Mouse (Mus musculus) neural tube, embryonic 13.5 days (tissue): ENCODE results near the gene Dusp5. TPM values are rescaled to one million over a fixed set of nuclear protein-coding genes. Genes with fewer than 3 reads are reported as not detected.

Source experiments
- ATAC-seq: fragments of 200-750 bp; cut with Nextera tagmentation; 2 replicates; pipeline ENCODE4 v1.8.0; 2017; ENCODE audit warnings: low read depth, mild to moderate bottlenecking, moderate TSS enrichment, moderate library complexity
- H3K27ac ChIP-seq: fragments of 300-500 bp; sonication (generic); replicated peaks from 2 replicates; pipeline ENCODE4 v1.5.1; 2015; ENCODE audit warnings: moderate library complexity, mild to moderate bottlenecking, inconsistent platforms
- H3K27me3 ChIP-seq: fragments of 300-500 bp; sonication (generic); 2 replicates; pipeline ENCODE4 v1.6.1; 2015; ENCODE audit warnings: mild to moderate bottlenecking, inconsistent platforms
- H3K36me3 ChIP-seq: fragments of 300-500 bp; sonication (generic); 2 replicates; pipeline ENCODE4 v1.6.1; 2015; ENCODE audit warnings: mild to moderate bottlenecking, inconsistent platforms
- H3K4me1 ChIP-seq: fragments of 300-500 bp; sonication (generic); replicated peaks from 2 replicates; pipeline ENCODE4 v1.6.1; 2015; ENCODE audit warnings: inconsistent platforms
- H3K4me2 ChIP-seq: fragments of 300-500 bp; sonication (generic); 2 replicates; pipeline ENCODE4 v1.6.1; 2015; ENCODE audit warnings: inconsistent platforms, mild to moderate bottlenecking, moderate library complexity
- H3K4me3 ChIP-seq: fragments of 300-500 bp; sonication (generic); 2 replicates; pipeline ENCODE4 v1.5.1; 2015; ENCODE audit warnings: mild to moderate bottlenecking, inconsistent platforms
- H3K9ac ChIP-seq: fragments of 300-500 bp; sonication (generic); 2 replicates; pipeline ENCODE4 v1.6.1; 2015; ENCODE audit warnings: moderate library complexity, mild to moderate bottlenecking, inconsistent platforms
- H3K9me3 ChIP-seq: fragments of 300-500 bp; sonication (generic); 2 replicates; pipeline ENCODE4 v1.6.1; 2016; ENCODE audit warnings: inconsistent platforms
- WGBS: fragments of 180-500 bp; shearing (Covaris S2); methylation state at CpG from one replicate; pipeline ENCODE4 v1.1.7; 2015; 5-methylcytosine and 5-hydroxymethylcytosine counted together
- polyA plus RNA-seq: library from polyadenylated mRNA; unstranded; fragments of >200 nt; fragmentation: Nextera tagmentation; extraction: Ambion mirVana; gene quantifications from 2 replicates; pipeline ENCODE4 v1.2.1, GENCODE M21; 2015

Gene Dusp5
- polyA plus RNA-seq, 1 experiment from 2014 or later = 2.7 TPM

- H3K27me3 ChIP-seq = no peaks in the 10 kb centered on the region
- no peaks in the 10 kb centered on the region for H3K9me3 ChIP-seq
- WGBS = 60% methylated on average over 11 of the region's 11 CpGs
- no peaks in the 10 kb centered on the region for H3K36me3 ChIP-seq
- peaks cover 10% of the 10 kb centered on the region; the same call in 1 of the 2 replicates for H3K4me1 ChIP-seq
- no peak overlapping the region for H3K9ac ChIP-seq
- ATAC-seq = no peak
- no peak overlapping the region for H3K4me3 ChIP-seq
- no peak overlapping the region for H3K4me2 ChIP-seq
- H3K27ac ChIP-seq = no peak overlapping the region
Observed at GRCm38 (mm10) chr19:53521137-53521795, 7.6 kb upstream of the Dusp5 start.

- Histone ChIP-seq H3K27ac (no peak overlapping the region), H3K4me3 (no peak overlapping the region), H3K9me3 (no peaks in the 10 kb centered on the region), H3K4me1 (peaks cover 22% of the 10 kb centered on the region), H3K4me2 (no peak overlapping the region), H3K36me3 (no peaks in the 10 kb centered on the region), H3K9ac (no peak overlapping the region), H3K27me3 (peaks cover 37% of the 10 kb centered on the region)
- 22% methylated on average over 10 of the region's 10 CpGs for WGBS
- no peak for ATAC-seq
Observed at GRCm38 (mm10) chr19:53527480-53527879, 1.4 kb upstream of the Dusp5 start.

GRCm38 (mm10) chr19:53528131-53528621, 733 bp upstream of the Dusp5 start:
- Histone ChIP-seq H3K27me3 (peaks cover 37% of the 10 kb centered on the region), H3K4me1 (peaks cover 22% of the 10 kb centered on the region), H3K27ac (no peak overlapping the region), H3K9me3 (no peaks in the 10 kb centered on the region), H3K4me2 (peak overlapping the region; percentile 78), H3K36me3 (no peaks in the 10 kb centered on the region), H3K9ac (peak overlapping the region; percentile 74), H3K4me3 (peak overlapping the region; percentile 64)
- ATAC-seq = 0 out of 2 replicates have a peak, but pooled peaks have one; percentile 45
- WGBS = 2% methylated on average over 13 of the region's 13 CpGs

- peak overlapping the region; percentile 78 for H3K4me2 ChIP-seq
- no peak for ATAC-seq
- H3K27me3 ChIP-seq = peaks cover 37% of the 10 kb centered on the region
- WGBS = under 1% methylated on average over 36 of the region's 36 CpGs
- H3K9me3 ChIP-seq = no peaks in the 10 kb centered on the region
- H3K4me3 ChIP-seq = peak overlapping the region; percentile 64
- peaks cover 22% of the 10 kb centered on the region for H3K4me1 ChIP-seq
- no peaks in the 10 kb centered on the region for H3K36me3 ChIP-seq
- H3K9ac ChIP-seq = peak overlapping the region; percentile 74
- H3K27ac ChIP-seq = no peak overlapping the region
Observed at GRCm38 (mm10) chr19:53529455-53529704, 471 bp downstream of the Dusp5 start.

GRCm38 (mm10) chr19:53529705-53530562, 1.0 kb downstream of the Dusp5 start:
- H3K4me3 ChIP-seq = peak overlapping the region; percentile 64
- H3K4me2 ChIP-seq = peak overlapping the region; percentile 78
- H3K4me1 ChIP-seq = peaks cover 24% of the 10 kb centered on the region
- H3K36me3 ChIP-seq = no peaks in the 10 kb centered on the region
- H3K9ac ChIP-seq = peak overlapping the region; percentile 74
- peak; percentile 22 for ATAC-seq
- H3K27me3 ChIP-seq = peaks cover 37% of the 10 kb centered on the region
- WGBS = 3% methylated on average over 31 of the region's 31 CpGs
- H3K27ac ChIP-seq = no peak overlapping the region
- no peaks in the 10 kb centered on the region for H3K9me3 ChIP-seq

GRCm38 (mm10) chr19:53531416-53531815, 2.5 kb downstream of the Dusp5 start:
- WGBS = 42% methylated on average over 10 of the region's 10 CpGs
- H3K9ac ChIP-seq = no peak overlapping the region
- no peak overlapping the region for H3K4me3 ChIP-seq
- H3K36me3 ChIP-seq = no peaks in the 10 kb centered on the region
- H3K27me3 ChIP-seq = peaks cover 37% of the 10 kb centered on the region
- H3K27ac ChIP-seq = no peak overlapping the region
- H3K9me3 ChIP-seq = no peaks in the 10 kb centered on the region
- no peak overlapping the region for H3K4me2 ChIP-seq
- peaks cover 29% of the 10 kb centered on the region for H3K4me1 ChIP-seq
- ATAC-seq = no peak

GRCm38 (mm10) chr19:53532021-53532420, 3.1 kb downstream of the Dusp5 start:
- Histone ChIP-seq H3K36me3 (no peaks in the 10 kb centered on the region), H3K27ac (no peak overlapping the region), H3K4me1 (peaks cover 29% of the 10 kb centered on the region), H3K27me3 (peaks cover 32% of the 10 kb centered on the region), H3K9me3 (no peaks in the 10 kb centered on the region), H3K4me2 (no peak overlapping the region), H3K4me3 (no peak overlapping the region), H3K9ac (no peak overlapping the region)
- no peak for ATAC-seq
- 54% methylated on average over 6 of the region's 6 CpGs for WGBS

GRCm38 (mm10) chr19:53532676-53533075, 3.8 kb downstream of the Dusp5 start:
- Histone ChIP-seq H3K4me3 (no peak overlapping the region), H3K27me3 (peaks cover 31% of the 10 kb centered on the region), H3K9ac (no peak overlapping the region), H3K36me3 (no peaks in the 10 kb centered on the region), H3K4me1 (peaks cover 25% of the 10 kb centered on the region), H3K27ac (no peak overlapping the region), H3K4me2 (no peak overlapping the region), H3K9me3 (no peaks in the 10 kb centered on the region)
- ATAC-seq = no peak
- WGBS = 47% methylated on average over 6 of the region's 6 CpGs

- no peak overlapping the region for H3K27ac ChIP-seq
- H3K4me2 ChIP-seq = no peak overlapping the region
- no peak overlapping the region for H3K9ac ChIP-seq
- H3K36me3 ChIP-seq = no peaks in the 10 kb centered on the region
- H3K4me1 ChIP-seq = peaks cover 19% of the 10 kb centered on the region
- ATAC-seq = no peak
- H3K9me3 ChIP-seq = no peaks in the 10 kb centered on the region
- WGBS = 89% methylated on average over 7 of the region's 7 CpGs
- peaks cover 31% of the 10 kb centered on the region for H3K27me3 ChIP-seq
- no peak overlapping the region for H3K4me3 ChIP-seq
Observed at GRCm38 (mm10) chr19:53533236-53533635, 4.3 kb downstream of the Dusp5 start.

- Histone ChIP-seq H3K27me3 (peaks cover 31% of the 10 kb centered on the region), H3K9ac (no peak overlapping the region), H3K9me3 (no peaks in the 10 kb centered on the region), H3K27ac (no peak overlapping the region), H3K36me3 (no peaks in the 10 kb centered on the region), H3K4me2 (no peak overlapping the region), H3K4me1 (peaks cover 18% of the 10 kb centered on the region), H3K4me3 (no peak overlapping the region)
- no peak for ATAC-seq
- 92% methylated on average over 15 of the region's 15 CpGs for WGBS
Observed at GRCm38 (mm10) chr19:53533810-53534601, 5.1 kb downstream of the Dusp5 start.

- H3K9ac ChIP-seq = no peak overlapping the region
- no peaks in the 10 kb centered on the region for H3K9me3 ChIP-seq
- no peak for ATAC-seq
- no peaks in the 10 kb centered on the region for H3K36me3 ChIP-seq
- no peak overlapping the region for H3K27ac ChIP-seq
- no peak overlapping the region for H3K4me3 ChIP-seq
- peaks cover 9% of the 10 kb centered on the region for H3K4me1 ChIP-seq
- peaks cover 26% of the 10 kb centered on the region for H3K27me3 ChIP-seq
- 50% methylated on average over 7 of the region's 7 CpGs for WGBS
- no peak overlapping the region for H3K4me2 ChIP-seq
Observed at GRCm38 (mm10) chr19:53534757-53535410, 6.0 kb downstream of the Dusp5 start.
